Mouse (Mus musculus): ENCODE measurements around the gene Gm10322. TPM values are rescaled to one million over a fixed set of nuclear protein-coding genes. Genes with fewer than 3 reads are reported as not detected.

Gene Gm10322
- total RNA-seq, 2 experiments from 2014 or later: not detected

DNA sequence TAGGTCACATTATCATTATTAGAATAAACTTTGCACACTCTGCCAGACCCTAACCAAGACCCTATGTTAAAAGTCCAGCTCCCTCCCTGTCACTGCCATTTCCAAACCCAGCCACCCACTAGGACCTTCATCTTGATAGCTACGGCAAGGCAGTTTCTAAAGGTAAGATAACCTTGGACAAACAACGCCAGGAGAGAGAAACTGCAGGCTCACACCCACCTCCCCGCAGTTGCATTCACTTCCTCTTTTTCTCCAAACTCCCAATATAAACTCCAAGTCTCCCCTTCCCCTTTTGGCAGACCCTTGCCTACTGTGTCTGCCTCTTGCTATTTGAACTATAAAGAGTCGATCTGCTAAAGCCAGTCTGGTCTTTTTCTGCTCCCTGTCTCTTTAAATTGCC is 29.3 kb downstream of the Gm10322 start:
- no peak for DNase-seq (ENCODE audit: low spot score in 2 of 2)

- DNase-seq (ENCODE audit: low spot score in 2 of 2): no peak
Measured at GRCm38 (mm10) chr10:59646821-59647378, 31.0 kb downstream of the Gm10322 start.

- no peak for DNase-seq (ENCODE audit: low spot score in 2 of 2)
Measured at GRCm38 (mm10) chr10:59656799-59657198, 40.9 kb downstream of the Gm10322 start.

- DNase-seq (ENCODE audit: low spot score in 2 of 2): no peak
Measured at GRCm38 (mm10) chr10:59664765-59665164, 48.9 kb downstream of the Gm10322 start.

DNA sequence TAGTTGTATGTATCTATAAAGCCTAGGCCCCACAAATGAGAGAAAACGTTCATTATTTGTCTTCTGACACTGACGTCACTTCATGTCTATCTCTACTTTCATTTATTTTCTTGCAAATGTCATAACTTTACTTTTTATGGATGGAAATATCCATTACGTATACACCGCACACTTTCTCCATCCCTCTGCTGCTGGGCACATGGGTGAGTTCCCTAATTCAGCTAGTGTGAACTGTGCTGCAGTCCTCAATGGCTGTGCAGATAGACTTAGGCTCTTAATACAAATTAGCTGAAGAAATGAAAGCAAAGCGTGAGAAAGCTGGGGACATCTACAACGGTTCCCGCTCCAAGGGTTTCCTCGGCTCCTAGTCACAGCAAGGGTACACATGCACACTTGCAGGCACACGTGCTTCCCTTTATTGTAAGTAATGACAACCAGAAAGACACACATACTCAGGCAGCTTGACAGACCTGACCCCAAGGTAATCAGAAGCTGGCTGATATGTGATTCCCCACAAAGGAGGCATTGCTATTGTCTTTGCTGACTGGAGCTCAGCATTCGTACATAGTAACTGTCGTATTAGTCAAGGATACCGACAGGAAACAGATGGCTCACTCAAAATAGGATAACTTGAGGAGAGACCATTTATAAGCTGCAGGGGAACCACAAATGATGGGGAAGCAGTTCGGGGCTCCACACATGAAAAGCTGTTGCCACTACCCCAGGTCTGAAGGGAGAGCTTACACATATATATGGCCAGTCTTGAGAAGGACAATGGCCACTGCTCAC is 49.8 kb downstream of the Gm10322 start:
- DNase-seq (ENCODE audit: low spot score in 2 of 2): peak; percentile 4 to 39

Other genes starting within 250 kb of the Gm10322 start
- gene Gm10273, start 220.4 kb upstream of the Gm10322 start, total RNA-seq (2021): 10 to 100 TPM; 32.2 to 36.8 TPM
- not detected for gene Pla2g12b, start 212.4 kb upstream of the Gm10322 start, total RNA-seq (2021)
- under 1 TPM in 1 of 2 experiments, not detected in 1; 0.32 TPM for gene Oit3, start 174.3 kb upstream of the Gm10322 start, total RNA-seq (2021)
- 10 to 100 TPM; 48.0 to 51.0 TPM for gene Mcu, start 629 bp downstream of the Gm10322 start, total RNA-seq (2021)
- gene Micu1, start 86.4 kb downstream of the Gm10322 start, total RNA-seq (2021): 100 to 1,000 TPM in 1 of 2 experiments, 10 to 100 TPM in 1; 97.8 to 101 TPM